Mouse (Mus musculus): ENCODE measurements at regions not wholly inside any gene's neighbourhood (a gene's known extent, or its start where the extent isn't known, plus 50 kb on each side); places are given as distances from the start of the nearest gene placed in this dataset.

GRCm38 (mm10) chr4:131298011-131298674 lies 354.0 kb downstream of the Matn1 start:
- no peak for DNase-seq (ENCODE audit: low spot score)

GRCm38 (mm10) chr4:131303936-131304335 lies 359.8 kb downstream of the Matn1 start:
- no peak for DNase-seq (ENCODE audit: low spot score)

GRCm38 (mm10) chr4:131304361-131304777 lies 360.2 kb downstream of the Matn1 start:
- DNase-seq (ENCODE audit: low spot score): no peak

GRCm38 (mm10) chr4:131314231-131314630 lies 370.0 kb downstream of the Matn1 start:
- no peak for DNase-seq (ENCODE audit: low spot score)

GRCm38 (mm10) chr4:131316041-131316440 lies 371.9 kb downstream of the Matn1 start:
- DNase-seq (ENCODE audit: low spot score): no peak

- DNase-seq (ENCODE audit: low spot score): no peak
These were observed 378.1 kb downstream of the Matn1 start for GRCm38 (mm10) chr4:131322323-131322722.

- DNase-seq (ENCODE audit: low spot score): no peak
These were observed 380.3 kb downstream of the Matn1 start for GRCm38 (mm10) chr4:131324486-131324885.

GRCm38 (mm10) chr4:131325200-131325599 lies 381.0 kb downstream of the Matn1 start:
- no peak for DNase-seq (ENCODE audit: low spot score)

GRCm38 (mm10) chr4:131325609-131326008 lies 381.4 kb downstream of the Matn1 start:
- no peak for DNase-seq (ENCODE audit: low spot score)

GRCm38 (mm10) chr4:131329398-131329797 lies 385.2 kb downstream of the Matn1 start:
- DNase-seq (ENCODE audit: low spot score): no peak

- DNase-seq (ENCODE audit: low spot score): no peak
These were observed 387.5 kb downstream of the Matn1 start for GRCm38 (mm10) chr4:131331646-131332045.

GRCm38 (mm10) chr4:131336801-131337200 lies 392.6 kb downstream of the Matn1 start:
- DNase-seq (ENCODE audit: low spot score): no peak

GRCm38 (mm10) chr4:131340993-131341695 lies 397.0 kb downstream of the Matn1 start:
- no peak for DNase-seq (ENCODE audit: low spot score)

- no peak for DNase-seq (ENCODE audit: low spot score)
These were observed 402.5 kb downstream of the Matn1 start for GRCm38 (mm10) chr4:131346727-131347126.

GRCm38 (mm10) chr4:131350268-131350667 lies 406.1 kb downstream of the Matn1 start:
- no peak for DNase-seq (ENCODE audit: low spot score)

GRCm38 (mm10) chr4:131354908-131355307 lies 410.7 kb downstream of the Matn1 start:
- no peak for DNase-seq (ENCODE audit: low spot score)

- DNase-seq (ENCODE audit: low spot score): peak; percentile 40
These were observed 411.4 kb downstream of the Matn1 start for GRCm38 (mm10) chr4:131355526-131355991.

GRCm38 (mm10) chr4:131356316-131356715 lies 412.1 kb downstream of the Matn1 start:
- no peak for DNase-seq (ENCODE audit: low spot score)

GRCm38 (mm10) chr4:131363030-131363429 lies 418.8 kb downstream of the Matn1 start:
- DNase-seq (ENCODE audit: low spot score): no peak

GRCm38 (mm10) chr4:131364671-131365252 lies 420.6 kb downstream of the Matn1 start:
- no peak for DNase-seq (ENCODE audit: low spot score)

- no peak for DNase-seq (ENCODE audit: low spot score)
These were observed 421.8 kb downstream of the Matn1 start for GRCm38 (mm10) chr4:131366006-131366405.

GRCm38 (mm10) chr4:131366656-131367055 lies 422.5 kb downstream of the Matn1 start:
- DNase-seq (ENCODE audit: low spot score): no peak

GRCm38 (mm10) chr4:131372517-131372916 lies 428.3 kb downstream of the Matn1 start:
- no peak for DNase-seq (ENCODE audit: low spot score)

All from ovary, adult 18-20 months (tissue).